Mouse (Mus musculus) liver, postnatal 0 days (tissue): ENCODE measurements around the gene Pole4. TPM values are rescaled to one million over a fixed set of nuclear protein-coding genes. Genes with fewer than 3 reads are reported as not detected.

Experiments used
- ATAC-seq: fragments of 200-750 bp; cut with Nextera tagmentation; 2 replicates; pipeline ENCODE4 v1.8.0; 2017; ENCODE audit warnings: mild to moderate bottlenecking, moderate library complexity
- DNase-seq: peaks from one replicate; pipeline ENCODE4 v3.0.0-alpha.2; 2016
- H3K27ac ChIP-seq: fragments of 300-500 bp; sonication (generic); 2 replicates; pipeline ENCODE4 v1.5.1; 2014; ENCODE audit warnings: antibody characterized with exemption, moderate library complexity, mild to moderate bottlenecking, low read depth
- H3K27me3 ChIP-seq: fragments of 300-500 bp; sonication (generic); 2 replicates; pipeline ENCODE4 v1.6.1; 2014; ENCODE audit warnings: low read length, control low read depth, mixed read lengths; ENCODE audit not compliant: insufficient read depth
- H3K36me3 ChIP-seq: fragments of 300-500 bp; sonication (generic); replicated peaks from 2 replicates; pipeline ENCODE4 v1.6.1; 2014; ENCODE audit warnings: mild to moderate bottlenecking, control low read depth, low read length, moderate library complexity, mixed read lengths; ENCODE audit not compliant: insufficient read depth
- H3K4me1 ChIP-seq: fragments of 300-500 bp; sonication (generic); 2 replicates; pipeline ENCODE4 v1.6.1; 2014; ENCODE audit warnings: antibody characterized with exemption, mild to moderate bottlenecking, control low read depth; ENCODE audit not compliant: insufficient read depth
- H3K4me2 ChIP-seq: fragments of 300-500 bp; sonication (generic); 2 replicates; pipeline ENCODE4 v1.6.1; 2014; ENCODE audit warnings: low read depth, mild to moderate bottlenecking, low read length, moderate library complexity, mixed read lengths
- H3K4me3 ChIP-seq: fragments of 300-500 bp; sonication (generic); 2 replicates; pipeline ENCODE4 v1.5.1; 2014; ENCODE audit warnings: low read depth, low read length
- H3K9ac ChIP-seq: fragments of 300-500 bp; sonication (generic); replicated peaks from 2 replicates; pipeline ENCODE4 v1.6.1; 2014; ENCODE audit warnings: mild to moderate bottlenecking, moderate library complexity
- H3K9me3 ChIP-seq: fragments of 300-500 bp; sonication (generic); 2 replicates; pipeline ENCODE4 v1.6.1; 2016; ENCODE audit warnings: mild to moderate bottlenecking, control low read depth, low read length, mixed read lengths
- CTCF ChIP-seq: sonication (generic); IDR thresholded peaks from 2 replicates; pipeline ENCODE4 v1.5.1; 2016; ENCODE audit warnings: antibody characterized with exemption, low read depth
- EP300 ChIP-seq: IDR thresholded peaks from 2 replicates; pipeline ENCODE4 v1.6.1; 2016; ENCODE audit warnings: antibody characterized with exemption, low read depth, mild to moderate bottlenecking
- WGBS: fragments of 180-500 bp; shearing (Covaris S2); extraction: QIAGEN DNeasy Blood & Tissue Kit; methylation state at CpG from one replicate; pipeline ENCODE4 v1.1.7; 2014; ENCODE audit not compliant: insufficient replicate concordance; 5-methylcytosine and 5-hydroxymethylcytosine counted together
- polyA plus RNA-seq: library from polyadenylated mRNA; unstranded; fragments of >200 nt; fragmentation: Nextera tagmentation; extraction: Ambion mirVana; gene quantifications from 2 replicates; pipeline ENCODE4 v1.2.1, GENCODE M21; 2015

Gene Pole4
- polyA plus RNA-seq, 1 experiment from 2014 or later: 87.7 TPM

- Histone ChIP-seq H3K27me3 (no peaks in the 10 kb centered on the region), H3K27ac (no peak overlapping the region), H3K36me3 (peaks cover 35% of the 10 kb centered on the region), H3K4me2 (peak overlapping the region; percentile 57), H3K9me3 (no peaks in the 10 kb centered on the region), H3K9ac (no peak overlapping the region), H3K4me1 (peaks cover 8% of the 10 kb centered on the region), H3K4me3 (no peak overlapping the region)
- ATAC-seq (peak; percentile 33), DNase-seq (peak; percentile 26)
- 20% methylated on average over 6 of the region's 6 CpGs for WGBS
- TF ChIP-seq CTCF (peak; percentile 84), EP300 (no peak)
Observed at GRCm38 (mm10) chr6:82740269-82740668, 35.1 kb upstream of the Pole4 start.

DNA sequence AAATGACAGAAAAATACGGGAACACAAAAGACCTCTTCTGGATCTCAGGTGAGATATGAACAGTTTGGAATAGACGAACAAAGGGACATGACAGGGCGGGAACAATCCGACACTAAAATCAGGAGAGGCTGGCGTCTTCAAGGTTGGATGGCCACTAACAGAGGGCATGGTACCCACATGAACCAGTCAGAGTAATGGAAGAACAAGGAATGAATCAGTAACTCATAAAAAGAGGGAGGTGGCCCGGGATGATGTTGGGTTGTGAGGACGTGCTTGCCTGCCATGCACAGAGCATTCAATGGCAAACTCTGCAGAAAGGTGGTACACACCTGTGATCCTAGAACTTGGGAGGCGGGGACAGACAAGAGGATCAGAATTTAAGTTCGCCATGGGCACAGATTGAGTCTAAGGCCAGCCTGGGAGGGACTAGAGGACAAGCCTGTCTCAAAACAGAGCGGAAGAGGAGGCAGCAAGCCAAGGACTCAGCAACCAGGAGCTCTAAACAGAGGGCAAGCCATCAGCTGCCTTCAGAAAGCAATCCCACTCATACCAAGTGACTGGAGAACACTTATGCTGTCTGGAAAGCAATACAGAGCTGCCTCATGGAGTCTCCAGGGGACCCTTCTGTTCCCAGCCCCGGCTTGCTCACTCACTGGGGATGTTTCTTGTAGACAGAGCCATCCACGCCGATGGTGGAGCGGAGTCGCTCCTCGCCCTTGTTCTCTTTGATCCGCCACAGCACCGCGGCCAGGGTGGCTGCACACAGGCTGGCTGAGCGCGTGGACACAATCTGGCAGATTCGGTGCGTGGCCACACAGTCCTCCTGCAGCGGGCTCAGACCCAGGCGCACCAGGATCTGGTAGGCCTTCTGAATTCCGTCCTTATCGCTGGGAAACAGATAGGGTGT lies 32.7 kb upstream of the Pole4 start:
- Histone ChIP-seq H3K9ac (no peak overlapping the region), H3K9me3 (no peaks in the 10 kb centered on the region), H3K27me3 (no peaks in the 10 kb centered on the region), H3K4me2 (no peak overlapping the region), H3K36me3 (peaks cover 39% of the 10 kb centered on the region), H3K27ac (no peak overlapping the region), H3K4me1 (peaks cover 8% of the 10 kb centered on the region), H3K4me3 (no peak overlapping the region)
- DNase-seq: no peak
- no peak for ATAC-seq
- TF ChIP-seq CTCF (no peak), EP300 (no peak)
- 82% methylated on average over 27 of the region's 27 CpGs for WGBS

GRCm38 (mm10) chr6:82736626-82737600 lies 31.7 kb upstream of the Pole4 start:
- WGBS: 86% methylated on average over 25 of the region's 25 CpGs
- DNase-seq: no peak
- Histone ChIP-seq H3K36me3 (peaks cover 37% of the 10 kb centered on the region), H3K27ac (no peak overlapping the region), H3K4me1 (peaks cover 8% of the 10 kb centered on the region), H3K27me3 (no peaks in the 10 kb centered on the region), H3K4me3 (no peak overlapping the region), H3K9ac (no peak overlapping the region), H3K9me3 (no peaks in the 10 kb centered on the region), H3K4me2 (no peak overlapping the region)
- ATAC-seq: no peak
- TF ChIP-seq CTCF (no peak), EP300 (no peak)

GRCm38 (mm10) chr6:82735347-82735746 lies 30.2 kb upstream of the Pole4 start:
- ATAC-seq (no peak), DNase-seq (no peak)
- peaks cover 1% of the 10 kb centered on the region for H3K4me1 ChIP-seq
- no peaks in the 10 kb centered on the region for H3K27me3 ChIP-seq
- no peak overlapping the region for H3K4me2 ChIP-seq
- no peak overlapping the region for H3K27ac ChIP-seq
- 75% methylated on average over 7 of the region's 7 CpGs for WGBS
- no peak overlapping the region for H3K9ac ChIP-seq
- peaks cover 50% of the 10 kb centered on the region for H3K36me3 ChIP-seq
- H3K4me3 ChIP-seq: no peak overlapping the region
- TF ChIP-seq CTCF (peak; percentile 44), EP300 (no peak)
- no peaks in the 10 kb centered on the region for H3K9me3 ChIP-seq

GRCm38 (mm10) chr6:82728635-82729034 lies 23.5 kb upstream of the Pole4 start:
- H3K27ac ChIP-seq: no peak overlapping the region
- H3K9me3 ChIP-seq: no peaks in the 10 kb centered on the region
- H3K36me3 ChIP-seq: peaks cover 49% of the 10 kb centered on the region
- no peak overlapping the region for H3K4me3 ChIP-seq
- H3K9ac ChIP-seq: no peak overlapping the region
- DNase-seq (no peak), ATAC-seq (no peak)
- WGBS: 82% methylated on average over 21 of the region's 21 CpGs
- no peaks in the 10 kb centered on the region for H3K4me1 ChIP-seq
- H3K4me2 ChIP-seq: no peak overlapping the region
- H3K27me3 ChIP-seq: no peaks in the 10 kb centered on the region
- TF ChIP-seq EP300 (no peak), CTCF (no peak)

DNA sequence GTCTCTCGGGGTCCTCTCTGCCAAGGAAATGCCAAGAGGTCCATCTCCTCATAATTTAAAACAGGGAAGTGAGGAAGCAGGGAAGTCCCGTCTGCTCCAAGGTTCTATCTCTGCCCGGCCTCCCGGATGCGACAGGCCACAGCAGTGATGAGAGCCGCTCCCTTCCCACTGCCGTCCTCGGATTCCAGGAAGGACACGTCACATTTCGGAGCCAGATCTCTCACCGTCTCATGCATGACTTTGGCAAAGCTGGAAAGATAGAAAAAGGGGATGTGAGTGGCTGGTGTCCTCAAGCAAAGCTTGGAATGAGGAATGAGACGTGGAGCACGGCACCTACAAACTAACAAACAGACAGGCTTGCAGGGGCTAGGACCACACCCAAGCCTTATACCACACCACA lies 22.0 kb upstream of the Pole4 start:
- no peak for TF ChIP-seq CTCF
- no peak for TF ChIP-seq EP300
- no peak overlapping the region for H3K27ac ChIP-seq
- H3K4me1 ChIP-seq: no peaks in the 10 kb centered on the region
- H3K4me2 ChIP-seq: no peak overlapping the region
- no peaks in the 10 kb centered on the region for H3K9me3 ChIP-seq
- 87% methylated on average over 13 of the region's 13 CpGs for WGBS
- no peak for DNase-seq
- ATAC-seq: no peak
- H3K27me3 ChIP-seq: no peaks in the 10 kb centered on the region
- H3K36me3 ChIP-seq: peaks cover 44% of the 10 kb centered on the region
- H3K4me3 ChIP-seq: no peak overlapping the region
- no peak overlapping the region for H3K9ac ChIP-seq
